Mouse (Mus musculus) embryonic fibroblast, embryonic 13.5 days (primary cell): Measurements from ENCODE around the gene Tenm4.

Experiments used
- CTCF ChIP-seq: IDR thresholded peaks from 2 replicates; pipeline ENCODE4 v1.5.1; 2011; ENCODE audit warnings: mild to moderate bottlenecking, control low read depth, low read length, moderate library complexity, borderline replicate concordance; ENCODE audit not compliant: insufficient read depth
- POLR2A ChIP-seq: IDR thresholded peaks from 2 replicates; pipeline ENCODE4 v1.6.1; 2011; ENCODE audit warnings: low read depth, mild to moderate bottlenecking, control low read depth, low read length, moderate library complexity

- no peak for TF ChIP-seq CTCF
- no peak for TF ChIP-seq POLR2A
These were observed 385.7 kb downstream of the Tenm4 start for GRCm38 (mm10) chr7:96556756-96557155.
